Mouse (Mus musculus): ENCODE data around the gene Tmem88.

The Tmem88 gene

GRCm38 (mm10) chr11:69379600-69379999 is 18.4 kb downstream of the Tmem88 start:
- no peak for DNase-seq (ENCODE audit: low read depth)

DNA sequence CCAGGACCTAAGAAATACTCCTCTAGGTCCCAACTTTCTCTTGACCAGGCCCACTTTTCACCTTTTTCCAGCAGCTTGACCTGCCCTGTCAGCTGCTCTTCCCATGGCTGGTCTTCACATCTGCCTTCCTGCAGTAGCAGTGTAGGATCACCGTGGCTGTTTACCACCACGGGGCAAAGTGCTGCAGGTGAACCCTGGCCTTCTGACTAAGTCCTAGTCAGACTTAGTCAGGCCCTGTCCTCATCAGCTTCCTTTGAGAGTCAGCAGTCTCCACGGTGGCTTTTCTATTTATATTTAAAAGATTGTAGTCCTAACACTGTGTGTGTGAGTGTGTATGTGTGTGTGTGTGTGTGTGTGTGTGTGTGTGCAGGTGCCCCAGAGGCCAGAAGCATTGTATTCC is 20.3 kb downstream of the Tmem88 start:
- no peak for DNase-seq (ENCODE audit: low read depth)

- no peak for DNase-seq (ENCODE audit: low read depth)
These were observed 22.4 kb downstream of the Tmem88 start for GRCm38 (mm10) chr11:69375646-69376045.

GRCm38 (mm10) chr11:69373223-69373965 is 24.6 kb downstream of the Tmem88 start:
- no peak for DNase-seq (ENCODE audit: low read depth)

- DNase-seq (ENCODE audit: low read depth): peak; percentile 85
These were observed 25.3 kb downstream of the Tmem88 start for GRCm38 (mm10) chr11:69372780-69373170.

- DNase-seq (ENCODE audit: low read depth): peak; percentile 67
These were observed 25.8 kb downstream of the Tmem88 start for GRCm38 (mm10) chr11:69372056-69372779.

- no peak for DNase-seq (ENCODE audit: low read depth)
These were observed 26.4 kb downstream of the Tmem88 start for GRCm38 (mm10) chr11:69371601-69372000.

DNA sequence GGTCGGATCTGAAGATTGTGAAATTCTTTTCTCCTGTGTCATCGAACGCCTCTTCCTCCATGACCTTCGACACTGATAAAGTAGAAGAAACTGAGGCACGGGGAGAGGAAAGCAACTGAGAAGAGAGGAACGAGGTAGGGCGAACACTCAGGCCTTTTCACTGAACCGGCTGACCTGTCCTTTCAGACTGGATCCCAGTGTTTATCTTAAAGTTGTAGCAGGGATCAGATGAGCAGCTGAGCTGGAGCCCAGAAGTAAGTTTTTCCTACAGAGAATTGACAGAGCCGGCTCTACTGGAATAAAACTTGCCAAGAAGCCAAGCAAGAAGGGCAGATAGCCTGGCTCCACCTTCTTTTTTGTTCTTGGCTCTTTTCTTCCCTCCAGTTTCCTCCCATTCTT is 27.2 kb downstream of the Tmem88 start:
- DNase-seq (ENCODE audit: low read depth): no peak

DNA sequence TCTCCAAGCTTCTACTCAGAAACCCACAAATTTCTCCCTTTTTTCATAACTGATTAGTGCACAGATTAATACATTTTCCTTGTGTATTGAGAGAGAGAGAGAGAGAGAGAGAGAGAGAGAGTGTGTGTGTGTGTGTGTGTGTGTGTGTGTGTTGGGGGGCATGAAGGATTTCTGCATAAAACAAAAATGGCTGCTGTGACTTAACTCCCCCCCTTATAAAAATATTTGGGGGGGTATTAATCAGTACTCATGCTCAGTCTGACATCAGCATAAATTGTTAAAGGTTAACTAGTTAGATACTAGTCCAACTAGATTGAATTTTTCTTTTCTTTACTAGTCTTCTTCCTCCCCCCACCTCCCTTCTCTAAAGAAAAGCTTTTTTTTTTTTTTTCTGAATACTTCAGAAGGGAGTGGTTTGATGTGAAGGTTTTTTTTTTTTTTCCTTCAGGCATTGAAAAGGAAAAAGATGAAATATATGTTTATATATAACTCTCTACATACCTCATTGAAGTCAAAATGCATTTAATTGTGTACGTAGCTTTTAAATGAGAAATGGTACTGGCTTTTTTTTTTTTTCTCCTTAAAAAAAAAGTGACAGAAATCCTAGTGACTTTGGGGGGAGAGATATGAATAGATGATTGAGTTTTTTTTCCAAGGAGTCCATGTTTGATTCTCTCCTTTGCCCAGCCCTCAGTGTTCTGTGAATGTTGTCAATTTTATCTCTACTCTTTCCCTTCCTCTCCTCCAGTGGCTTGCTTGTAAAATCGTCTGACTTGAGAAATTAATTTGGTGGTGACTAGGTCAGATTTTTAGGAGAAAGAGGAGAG is 27.8 kb downstream of the Tmem88 start:
- peak; percentile 38 for DNase-seq (ENCODE audit: low read depth)

DNA sequence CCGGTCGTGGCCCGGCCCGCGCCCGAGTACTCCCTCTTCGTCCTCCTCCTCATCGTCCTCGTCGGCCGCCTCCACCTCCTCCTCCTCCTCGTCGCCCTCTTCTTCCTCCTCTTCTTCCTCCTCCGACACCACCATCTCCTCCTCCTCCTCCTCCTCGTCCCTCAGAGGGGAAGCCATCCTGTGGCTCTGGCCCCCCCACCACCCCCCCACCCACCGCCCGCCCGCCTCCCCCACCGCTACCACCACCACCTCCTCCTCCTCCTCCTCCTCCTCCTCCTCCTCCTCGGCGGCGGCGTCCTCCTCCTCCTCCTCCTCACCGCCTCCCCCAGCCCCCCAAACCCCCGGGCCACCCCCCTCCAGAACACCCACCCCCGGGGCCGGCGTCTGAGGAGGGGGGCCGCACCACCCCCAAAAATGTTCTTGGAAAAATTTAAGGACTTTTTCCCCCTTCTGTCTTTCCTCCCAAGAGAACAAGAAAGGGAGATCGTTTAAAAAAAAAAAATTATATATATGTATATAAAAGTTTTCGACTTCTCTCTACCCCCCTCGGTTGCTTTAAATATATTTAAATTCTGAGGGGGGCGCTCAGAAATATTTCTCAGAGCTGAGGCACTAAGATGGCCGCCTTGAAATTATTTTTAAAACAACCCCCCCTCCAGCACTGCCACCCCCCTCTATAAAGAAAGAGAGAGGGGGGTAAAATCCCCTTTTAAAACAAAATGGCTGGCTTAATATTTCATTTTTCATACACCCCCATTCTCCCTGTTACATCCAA is 28.6 kb downstream of the Tmem88 start, which contains the start of gene Chd3:
Gene Chd3 (minus strand): TSS at position 192 of the 775 bp plus-strand sequence.
- DNase-seq (ENCODE audit: low read depth): no peak

GRCm38 (mm10) chr11:69368356-69369214 is 29.4 kb downstream of the Tmem88 start:
- peak; percentile 57 for DNase-seq (ENCODE audit: low read depth)

DNA sequence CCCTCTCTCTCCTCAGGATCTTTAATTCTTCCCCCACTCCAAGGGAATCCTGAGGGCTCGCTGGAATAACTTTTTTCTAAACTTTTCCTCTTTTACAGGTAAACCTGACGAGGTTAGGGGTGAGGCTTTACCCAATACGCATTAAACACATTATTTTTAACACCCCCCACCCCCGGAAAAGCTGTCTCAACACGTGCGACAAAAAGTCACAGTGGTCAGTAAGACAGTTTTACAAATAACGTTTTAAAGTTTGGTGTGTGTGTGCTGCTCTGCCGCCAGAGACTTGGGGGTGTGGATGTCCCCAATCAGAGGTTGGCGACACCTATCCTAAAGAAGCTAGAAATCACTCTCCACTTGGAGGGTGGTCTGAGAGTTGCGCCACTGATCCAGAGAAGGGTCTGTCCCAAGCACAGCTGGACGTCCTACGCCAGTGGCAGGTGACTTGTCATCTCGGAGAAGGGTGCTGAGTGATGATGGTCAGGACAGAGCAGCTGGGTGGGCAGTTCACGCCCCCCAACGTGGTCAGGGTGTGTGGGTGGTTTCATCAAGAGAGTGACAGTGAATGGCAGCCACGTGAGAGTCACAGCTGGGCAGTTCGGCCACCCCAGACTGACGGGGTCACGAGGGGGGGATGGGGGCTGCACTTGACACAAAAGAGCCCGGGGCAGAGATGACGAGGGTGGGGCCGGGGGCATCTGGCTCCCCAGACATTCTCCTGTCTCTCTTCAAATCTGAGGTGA is 30.2 kb downstream of the Tmem88 start:
- peak; percentile 49 for DNase-seq (ENCODE audit: low read depth)

GRCm38 (mm10) chr11:69366855-69367615 is 31.0 kb downstream of the Tmem88 start:
- no peak for DNase-seq (ENCODE audit: low read depth)

GRCm38 (mm10) chr11:69366157-69366854 is 31.7 kb downstream of the Tmem88 start:
- DNase-seq (ENCODE audit: low read depth): peak; percentile 97

DNA sequence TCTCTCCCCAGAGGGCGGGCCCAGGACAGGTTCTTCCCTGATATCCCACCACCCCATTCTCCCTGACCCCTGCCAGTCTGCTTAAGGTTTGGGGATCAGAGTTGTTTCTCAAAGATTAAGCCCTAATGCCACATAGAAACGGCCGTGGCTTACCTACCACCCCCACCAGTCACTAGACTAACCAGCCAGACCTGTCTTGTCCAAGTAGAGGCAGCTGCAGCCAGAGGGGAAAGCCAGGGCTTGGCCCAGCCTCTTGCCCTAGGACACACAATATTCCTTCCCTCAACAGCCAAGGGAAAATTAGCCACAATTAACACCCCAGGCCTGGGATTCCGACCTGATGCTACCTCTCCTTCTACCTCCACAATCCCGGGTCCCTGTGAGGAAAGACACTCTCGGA is 32.3 kb downstream of the Tmem88 start:
- DNase-seq (ENCODE audit: low read depth): peak; percentile 37

DNA sequence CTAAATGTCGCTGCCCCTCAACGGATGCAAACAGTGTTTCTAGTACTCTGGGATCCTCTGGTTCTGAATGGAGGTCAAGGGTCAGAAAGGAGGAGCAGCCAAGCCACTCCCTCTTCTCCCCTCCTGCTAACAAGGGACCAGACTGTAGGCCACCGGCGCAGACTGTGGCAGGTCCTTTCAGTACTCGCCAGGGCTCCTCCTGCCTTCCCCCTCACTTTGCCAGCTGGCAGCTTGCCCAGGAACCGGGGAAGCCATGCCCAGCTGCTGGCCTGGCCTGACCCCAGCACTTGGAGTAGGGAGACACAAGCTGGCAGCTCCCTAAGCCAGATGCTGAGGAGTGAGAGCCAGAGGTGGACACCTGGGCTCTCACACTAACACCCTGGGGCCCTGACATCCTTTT is 33.1 kb downstream of the Tmem88 start:
- peak; percentile 31 for DNase-seq (ENCODE audit: low read depth)

DNA sequence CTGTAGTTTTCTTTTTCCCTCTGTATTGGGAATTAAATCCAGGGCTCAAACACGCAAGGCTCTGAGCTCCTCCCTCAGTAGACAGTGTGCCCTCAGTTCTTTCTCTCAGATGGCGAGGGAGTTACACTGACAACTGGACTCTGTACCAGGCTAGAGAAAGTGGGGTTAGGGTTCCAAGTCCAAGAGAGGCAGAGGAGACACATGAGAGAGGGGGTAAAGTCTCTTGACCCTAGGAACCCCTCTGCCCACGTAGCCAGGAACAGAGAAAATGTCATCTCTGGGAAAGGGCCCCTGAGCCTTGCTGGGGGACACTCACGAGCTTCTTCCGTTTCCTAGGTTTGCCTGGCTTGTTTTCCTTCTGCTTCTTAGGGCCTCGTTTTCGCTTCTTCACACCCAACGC is 33.7 kb downstream of the Tmem88 start:
- DNase-seq (ENCODE audit: low read depth): no peak

- DNase-seq (ENCODE audit: low read depth): no peak
These were observed 35.6 kb downstream of the Tmem88 start for GRCm38 (mm10) chr11:69362479-69362878.

GRCm38 (mm10) chr11:69362021-69362420 is 36.0 kb downstream of the Tmem88 start:
- DNase-seq (ENCODE audit: low read depth): no peak

Measured in naive thymus-derived CD4-positive, alpha-beta T cell, adult 2 months (primary cell).